Mouse (Mus musculus): Measurements from ENCODE around the gene Ptpn14.

DNA sequence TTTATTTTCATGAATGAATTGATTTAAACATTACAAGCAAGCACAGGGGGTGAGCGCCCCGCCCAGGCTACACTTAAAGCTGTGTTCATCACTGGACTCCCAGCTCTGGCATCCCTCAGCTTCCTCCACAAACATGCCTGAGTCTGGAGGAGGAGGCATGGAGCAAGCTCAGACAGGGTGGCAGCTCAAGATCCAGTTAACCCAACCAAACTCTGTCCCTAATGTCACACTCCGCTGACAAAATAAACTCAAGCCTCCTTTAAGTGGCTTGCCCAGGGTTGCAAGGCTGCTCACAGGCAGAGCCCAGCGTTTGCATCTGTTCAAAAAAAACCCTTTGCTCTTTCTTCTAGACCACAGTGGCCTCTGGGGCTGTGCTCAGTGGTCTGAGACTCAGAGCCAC is 1.9 kb upstream of the Ptpn14 start:
- TF ChIP-seq USF1 (IDR thresholded peaks at IDR 0.05; ENCODE audit: low read depth), result no peak
- TF ChIP-seq TCF12 (IDR thresholded peaks at IDR 0.05; ENCODE audit: insufficient read depth, poor library complexity, severe bottlenecking), result no peak
- TF ChIP-seq MYOG (IDR thresholded peaks at IDR 0.05; ENCODE audit: control insufficient read depth in 1 of 3, insufficient read depth in 1 of 3, insufficient read length in 2 of 3, low read depth in 2 of 3), result no peak
- no peak for TF ChIP-seq POLR2A (IDR thresholded peaks at IDR 0.05; ENCODE audit: insufficient read length, low read depth)
- no peak for TF ChIP-seq POLR2AphosphoS2 (IDR thresholded peaks at IDR 0.05; ENCODE audit: insufficient read length, low read depth)
- no peak for TF ChIP-seq MYOD1 (IDR thresholded peaks at IDR 0.05; ENCODE audit: control insufficient read depth in 1 of 3, insufficient read length in 2 of 3, low read depth in 2 of 3)
- TF ChIP-seq REST (IDR thresholded peaks at IDR 0.05; ENCODE audit: insufficient read depth, insufficient read length), result no peak
- no peak for TF ChIP-seq MAX (IDR thresholded peaks at IDR 0.05; ENCODE audit: low read depth)
- no peak for TF ChIP-seq CEBPB (IDR thresholded peaks at IDR 0.05; ENCODE audit: insufficient read depth, poor library complexity, severe bottlenecking)
- no peak for TF ChIP-seq SRF (IDR thresholded peaks at IDR 0.05; ENCODE audit: control insufficient read depth, insufficient read length, low read depth)

All from myocyte (in vitro differentiated cells).